Mouse (Mus musculus) limb, embryonic 14.5 days (tissue): ENCODE data around the gene Cd180. TPM values are rescaled to one million over a fixed set of nuclear protein-coding genes. Genes with fewer than 3 reads are reported as not detected.
A peak's percentile ranks its signal among the peaks of the same experiment; 100 is the strongest.

Experiments
- ATAC-seq: fragments of 200-750 bp; cut with Nextera tagmentation; 2 replicates; pipeline ENCODE4 v1.8.0; 2017; ENCODE audit warnings: low read depth, moderate number of reproducible peaks, moderate TSS enrichment; ENCODE audit not compliant: low FRiP score
- DNase-seq: peaks from one replicate; pipeline ENCODE4 v3.0.0-alpha.2; 2015; ENCODE audit warnings: low spot score
- H3K27ac ChIP-seq: fragments of 300-500 bp; sonication (generic); replicated peaks from 2 replicates; pipeline ENCODE4 v1.5.1; 2014; ENCODE audit warnings: low read depth, mild to moderate bottlenecking, low read length, moderate library complexity, mixed read lengths
- H3K27me3 ChIP-seq: fragments of 300-500 bp; sonication (generic); 2 replicates; pipeline ENCODE4 v1.6.1; 2014; ENCODE audit warnings: low read length, mixed read lengths; ENCODE audit not compliant: control insufficient read depth, insufficient read depth
- H3K36me3 ChIP-seq: fragments of 300-500 bp; sonication (generic); 2 replicates; pipeline ENCODE4 v1.6.1; 2014; ENCODE audit warnings: mild to moderate bottlenecking, low read length, moderate library complexity, mixed read lengths; ENCODE audit not compliant: control insufficient read depth, insufficient read depth
- H3K4me1 ChIP-seq: fragments of 300-500 bp; sonication (generic); 2 replicates; pipeline ENCODE4 v1.6.1; 2014; ENCODE audit warnings: antibody characterized with exemption, low read length, mixed read lengths; ENCODE audit not compliant: control insufficient read depth, insufficient read depth
- H3K4me2 ChIP-seq: fragments of 300-500 bp; sonication (generic); replicated peaks from 2 replicates; pipeline ENCODE4 v1.6.1; 2014; ENCODE audit warnings: low read depth, mild to moderate bottlenecking, low read length, moderate library complexity; ENCODE audit not compliant: severe bottlenecking
- H3K4me3 ChIP-seq: fragments of 300-500 bp; sonication (generic); replicated peaks from 2 replicates; pipeline ENCODE4 v1.5.1; 2014; ENCODE audit warnings: low read length
- H3K9ac ChIP-seq: fragments of 300-500 bp; sonication (generic); 2 replicates; pipeline ENCODE4 v1.6.1; 2014; ENCODE audit warnings: mild to moderate bottlenecking, low read depth, low read length, moderate library complexity; ENCODE audit not compliant: severe bottlenecking
- H3K9me3 ChIP-seq: fragments of 300-500 bp; sonication (generic); 2 replicates; pipeline ENCODE4 v1.6.1; 2016; ENCODE audit warnings: low read length; ENCODE audit not compliant: control insufficient read depth
- POLR2A ChIP-seq: fragments of 200-500 bp; IDR thresholded peaks from 2 replicates; pipeline ENCODE4 v1.8.0; 2012; ENCODE audit warnings: inconsistent platforms, mild to moderate bottlenecking, moderate library complexity, borderline replicate concordance; ENCODE audit not compliant: insufficient read depth, insufficient read length; ENCODE audit errors: extremely low read depth
- WGBS: fragments of 180-500 bp; shearing (Covaris S2); extraction: QIAGEN DNeasy Blood & Tissue Kit; methylation state at CpG from one replicate; pipeline ENCODE4 v1.1.7; 2014; 5-methylcytosine and 5-hydroxymethylcytosine counted together
- polyA plus RNA-seq, 2 experiments: library from polyadenylated mRNA; depleted of rRNA in 1 of 2; stranded (reverse) in 1 of 2; unstranded in 1 of 2; fragments of >200 nt; fragmentation: Nextera tagmentation in 1 of 2; extraction: Ambion mirVana in 1 of 2; gene quantifications; 2 replicates each; pipeline versions ENCODE4 v1.2.1 to v1.2.3; 2012 to 2014

The Cd180 gene
- polyA plus RNA-seq, 2 experiments = 0.61 to 1.2 TPM

DNA sequence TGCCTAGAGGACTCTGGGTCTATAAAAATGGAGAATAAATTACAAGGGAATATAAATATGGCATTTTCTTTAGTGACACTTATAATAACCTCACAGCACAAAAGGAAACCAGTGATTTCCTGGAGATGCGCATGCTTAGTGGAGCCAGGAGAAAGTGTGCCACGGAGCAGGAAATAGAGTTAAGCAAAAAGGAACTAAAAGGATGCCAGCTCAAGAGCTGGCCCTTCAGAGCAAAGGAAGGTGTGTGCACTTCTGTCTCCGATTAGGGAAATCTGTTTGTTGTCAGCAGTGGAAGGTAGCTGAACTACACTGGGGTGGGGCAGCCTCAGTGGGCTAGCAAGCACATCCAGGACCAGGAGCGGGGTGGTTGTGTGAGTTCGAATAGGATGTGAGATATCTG, 6.8 kb downstream of the Cd180 start:
- Histone ChIP-seq H3K9me3 (no peaks in the 10 kb centered on the region), H3K9ac (no peak overlapping the region)
- WGBS = 88% methylated on average over 5 of the region's 5 CpGs

DNA sequence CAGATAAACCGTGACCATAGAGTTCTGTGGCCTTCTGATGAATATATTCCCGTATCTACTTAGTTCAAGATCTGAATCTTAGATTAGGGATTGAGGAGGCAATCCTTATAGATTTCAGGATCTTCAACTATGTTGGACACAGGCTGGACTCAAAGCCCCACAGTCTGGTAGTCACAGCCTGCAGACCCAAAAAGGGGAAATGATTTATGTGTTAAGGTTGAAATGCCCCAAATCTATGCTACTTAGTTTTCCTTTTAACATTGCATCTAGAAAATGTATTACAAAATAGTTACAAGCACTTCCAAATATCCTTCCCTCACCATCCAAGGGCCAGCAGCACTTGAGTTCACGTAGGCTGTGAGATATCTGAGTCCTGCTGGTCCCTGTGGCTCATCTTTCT, 7.4 kb downstream of the Cd180 start:
- no peak overlapping the region for H3K4me3 ChIP-seq
- H3K9ac ChIP-seq = no peak overlapping the region
- H3K4me2 ChIP-seq = no peak overlapping the region
- no peak for TF ChIP-seq POLR2A
- no peak for ATAC-seq
- no peak for DNase-seq
- H3K36me3 ChIP-seq = no peaks in the 10 kb centered on the region
- WGBS = 93% methylated on average over 3 of the region's 3 CpGs
- no peaks in the 10 kb centered on the region for H3K27me3 ChIP-seq
- no peaks in the 10 kb centered on the region for H3K9me3 ChIP-seq
- H3K27ac ChIP-seq = no peak overlapping the region
- peaks cover 4% of the 10 kb centered on the region; the same call in 1 of the 2 replicates for H3K4me1 ChIP-seq

More for the DNA sequence above, 6.8 kb downstream of the Cd180 start:
- Histone ChIP-seq H3K27me3 (no peaks in the 10 kb centered on the region), H3K4me3 (no peak overlapping the region), H3K27ac (no peak overlapping the region), H3K4me2 (no peak overlapping the region), H3K36me3 (no peaks in the 10 kb centered on the region), H3K4me1 (peaks cover 4% of the 10 kb centered on the region; the same call in 1 of the 2 replicates)
- DNase-seq (no peak), ATAC-seq (no peak)
- no peak for TF ChIP-seq POLR2A

DNA sequence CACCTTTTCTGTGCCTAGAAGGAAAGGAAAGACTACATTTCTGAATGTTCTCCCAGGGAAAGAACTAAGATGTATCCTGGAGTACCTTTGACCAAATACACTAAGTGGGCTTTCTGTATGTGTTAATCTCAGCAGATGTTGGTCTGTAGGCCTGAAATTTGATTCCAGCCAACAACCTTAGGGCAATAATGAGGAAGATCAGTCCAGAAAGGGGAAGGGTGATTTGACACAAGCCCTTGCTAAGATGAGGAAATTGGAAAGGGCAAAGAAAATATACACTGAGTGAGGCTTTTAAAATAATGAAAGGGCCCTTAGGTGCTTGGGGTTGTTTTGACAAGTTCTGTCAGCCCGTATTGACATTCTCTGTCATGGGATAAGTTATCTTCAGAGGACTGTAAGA, 23.6 kb downstream of the Cd180 start:
- no peak for TF ChIP-seq POLR2A
- Histone ChIP-seq H3K9me3 (no peaks in the 10 kb centered on the region), H3K4me2 (no peak overlapping the region), H3K27me3 (no peaks in the 10 kb centered on the region), H3K9ac (no peak overlapping the region), H3K4me3 (no peak overlapping the region), H3K4me1 (no peaks in the 10 kb centered on the region), H3K36me3 (no peaks in the 10 kb centered on the region), H3K27ac (no peak overlapping the region)
- 74% methylated on average over 1 of the region's 1 CpGs for WGBS
- DNase-seq (no peak), ATAC-seq (no peak)

DNA sequence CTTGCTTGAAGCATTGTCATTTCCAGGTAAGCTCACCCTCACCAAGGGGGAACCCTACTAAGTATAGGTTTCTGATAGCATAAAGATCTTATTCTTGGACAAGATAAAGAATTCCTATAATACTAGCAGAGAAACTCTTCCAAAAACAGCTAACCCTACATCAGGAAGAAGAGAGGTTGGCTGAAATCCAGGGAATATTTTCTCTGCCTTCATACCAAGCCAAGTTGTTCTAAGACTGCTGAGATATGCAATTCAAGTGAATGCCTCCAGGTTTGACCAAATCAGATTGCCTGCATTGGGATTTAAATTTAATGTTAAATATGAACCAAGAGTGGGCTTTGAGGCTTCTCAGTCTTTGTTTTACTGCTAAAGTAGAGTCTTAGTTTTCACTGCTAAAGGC, 32.1 kb downstream of the Cd180 start:
- Histone ChIP-seq H3K4me1 (no peaks in the 10 kb centered on the region), H3K9ac (no peak overlapping the region), H3K4me3 (no peak overlapping the region), H3K27ac (no peak overlapping the region), H3K27me3 (no peaks in the 10 kb centered on the region), H3K36me3 (no peaks in the 10 kb centered on the region), H3K9me3 (no peaks in the 10 kb centered on the region), H3K4me2 (no peak overlapping the region)
- ATAC-seq (no peak), DNase-seq (peak; percentile 24)
- TF ChIP-seq POLR2A = no peak

DNA sequence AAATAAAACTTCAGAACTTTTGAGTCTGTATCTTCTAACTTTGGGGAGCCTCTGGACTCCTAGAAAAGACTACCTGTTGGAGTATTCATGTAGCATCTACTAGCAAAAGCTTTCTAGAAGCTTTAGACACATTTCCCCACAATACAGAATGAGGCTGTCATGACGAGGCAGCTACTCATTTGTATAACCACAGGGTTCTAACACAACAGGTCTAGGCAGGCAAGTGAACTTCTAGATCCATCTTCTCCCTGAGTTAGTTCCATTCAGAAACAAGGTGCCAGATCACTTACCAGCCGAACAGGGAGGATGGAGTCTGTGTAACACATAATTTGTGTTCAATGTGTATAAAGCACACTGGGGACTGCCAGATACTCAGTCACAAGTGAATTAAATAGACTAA, 32.5 kb downstream of the Cd180 start:
- DNase-seq (no peak), ATAC-seq (no peak)
- no peak overlapping the region for H3K4me2 ChIP-seq
- H3K27me3 ChIP-seq = no peaks in the 10 kb centered on the region
- no peaks in the 10 kb centered on the region for H3K36me3 ChIP-seq
- H3K4me3 ChIP-seq = no peak overlapping the region
- 68% methylated on average over 2 of the region's 2 CpGs for WGBS
- no peak overlapping the region for H3K27ac ChIP-seq
- H3K9me3 ChIP-seq = no peaks in the 10 kb centered on the region
- H3K4me1 ChIP-seq = no peaks in the 10 kb centered on the region
- TF ChIP-seq POLR2A = no peak
- H3K9ac ChIP-seq = no peak overlapping the region

DNA sequence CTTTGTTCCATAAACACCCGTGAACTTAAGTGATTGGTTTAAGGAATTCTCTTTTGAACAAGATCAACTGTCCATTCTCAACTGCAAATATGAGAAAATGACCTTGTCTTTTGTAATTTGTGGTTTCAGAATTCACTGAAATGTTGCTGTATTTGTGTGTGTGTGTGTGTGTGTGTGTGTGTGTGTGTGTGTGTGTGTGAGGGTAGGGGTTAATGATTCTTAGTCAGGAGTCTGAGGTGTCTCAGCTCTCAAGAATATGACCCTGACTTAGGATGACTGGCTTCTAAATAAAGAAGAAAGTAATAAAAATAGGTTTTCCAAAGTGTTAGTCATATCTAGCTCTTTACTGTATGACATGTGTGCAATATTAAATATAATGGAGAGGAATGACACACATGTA, 33.5 kb downstream of the Cd180 start:
- H3K27ac ChIP-seq = no peak overlapping the region
- no peak overlapping the region for H3K9ac ChIP-seq
- H3K4me2 ChIP-seq = no peak overlapping the region
- no peak overlapping the region for H3K4me3 ChIP-seq
- no peaks in the 10 kb centered on the region for H3K9me3 ChIP-seq
- H3K36me3 ChIP-seq = no peaks in the 10 kb centered on the region
- ATAC-seq (no peak), DNase-seq (no peak)
- H3K27me3 ChIP-seq = no peaks in the 10 kb centered on the region
- no peaks in the 10 kb centered on the region for H3K4me1 ChIP-seq
- WGBS = 83% methylated on average over 1 of the region's 1 CpGs
- no peak for TF ChIP-seq POLR2A
